Mouse (Mus musculus) cerebellum, postnatal 36 days (tissue): ENCODE results near the gene Pde1c.

Experiments
- DNase-seq, 2 experiments: peaks; one replicate each; pipeline ENCODE4 v3.0.0; 2021 to 2022; ENCODE audit warnings: mixed read lengths in 2 of 2

Gene Pde1c

DNA sequence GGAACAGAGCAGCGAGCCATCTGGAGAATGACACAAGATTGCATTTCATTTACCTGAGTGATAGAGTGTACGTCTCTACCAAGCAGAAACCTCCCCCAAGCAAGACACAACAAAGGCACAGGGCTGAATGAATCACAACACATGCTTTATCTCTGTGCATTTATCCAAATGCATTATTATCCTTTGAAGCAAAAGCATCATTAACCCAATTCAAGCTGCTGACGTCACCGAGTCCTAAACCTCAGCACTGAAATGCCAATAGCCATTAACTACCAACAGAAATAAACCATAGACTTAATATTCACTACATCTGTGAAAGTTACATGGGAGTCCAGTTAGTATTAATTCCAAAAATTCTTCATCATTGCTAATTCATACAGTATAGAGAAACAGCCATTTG is 127.4 kb downstream of the Pde1c start:
- DNase-seq: no peak

DNA sequence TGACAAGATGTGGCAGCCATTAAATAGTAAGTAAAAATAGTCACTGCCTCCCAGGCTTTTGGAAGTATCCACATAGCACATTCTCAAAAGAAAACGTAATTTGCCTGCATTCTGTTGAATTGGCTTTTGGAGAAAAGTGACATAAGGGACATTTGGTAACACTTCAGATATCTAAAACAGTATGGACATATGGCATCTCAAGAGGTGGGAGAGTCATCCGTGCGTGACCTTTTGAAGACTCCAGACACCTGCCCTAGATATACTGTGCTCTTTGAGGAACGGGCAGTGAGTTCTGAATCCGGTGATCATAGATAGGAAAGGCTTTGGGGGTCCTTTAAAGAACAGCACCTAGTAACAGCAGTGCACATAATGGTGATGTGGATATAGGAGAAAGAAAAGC is 143.1 kb downstream of the Pde1c start:
- peak; percentile 51 to 73 for DNase-seq

- no peak for DNase-seq
Measured at GRCm38 (mm10) chr6:56422866-56423265, 146.0 kb downstream of the Pde1c start.

GRCm38 (mm10) chr6:56416191-56416590 is 152.7 kb downstream of the Pde1c start:
- DNase-seq: no peak

DNA sequence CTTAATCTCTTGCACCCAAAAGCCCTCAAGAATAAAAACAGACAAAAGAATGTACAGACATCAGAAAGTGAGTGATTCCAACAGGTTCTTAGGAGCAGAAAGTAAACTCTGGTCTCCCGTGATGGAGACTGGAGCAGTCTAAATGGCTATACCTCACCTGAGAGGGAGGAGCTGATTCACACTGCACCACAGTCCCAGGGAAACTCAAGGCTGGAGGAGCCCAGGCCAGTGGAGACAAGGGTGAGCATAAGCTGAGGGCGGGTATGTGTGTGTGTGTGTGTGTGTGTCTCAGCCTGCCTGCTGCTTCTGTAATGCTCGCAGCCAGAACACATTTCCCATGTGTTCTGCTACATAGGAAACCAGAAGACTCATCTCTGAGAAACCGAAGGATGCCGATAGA is 179.7 kb downstream of the Pde1c start:
- no peak for DNase-seq

GRCm38 (mm10) chr6:56376359-56376758 is 192.5 kb downstream of the Pde1c start:
- DNase-seq: no peak

DNA sequence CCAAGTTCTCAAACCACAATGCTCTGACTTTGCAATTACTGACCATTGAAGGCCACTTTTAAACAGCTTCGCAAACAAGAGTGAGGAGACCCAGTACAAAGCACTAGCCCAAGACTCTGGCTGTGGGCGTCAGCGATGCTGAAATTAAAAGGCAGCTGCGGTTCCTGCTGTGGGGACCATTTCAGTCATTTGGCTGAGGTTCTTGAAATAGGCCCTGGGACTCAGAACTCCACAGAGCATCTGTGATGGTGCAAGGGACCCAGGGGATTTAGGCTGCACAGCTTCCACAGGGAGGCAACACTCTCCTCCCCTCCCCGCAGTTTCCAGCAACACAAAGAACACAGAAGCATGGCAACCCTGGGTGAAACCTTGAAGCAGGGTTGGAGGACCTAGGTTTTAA is 194.7 kb downstream of the Pde1c start:
- DNase-seq: no peak

DNA sequence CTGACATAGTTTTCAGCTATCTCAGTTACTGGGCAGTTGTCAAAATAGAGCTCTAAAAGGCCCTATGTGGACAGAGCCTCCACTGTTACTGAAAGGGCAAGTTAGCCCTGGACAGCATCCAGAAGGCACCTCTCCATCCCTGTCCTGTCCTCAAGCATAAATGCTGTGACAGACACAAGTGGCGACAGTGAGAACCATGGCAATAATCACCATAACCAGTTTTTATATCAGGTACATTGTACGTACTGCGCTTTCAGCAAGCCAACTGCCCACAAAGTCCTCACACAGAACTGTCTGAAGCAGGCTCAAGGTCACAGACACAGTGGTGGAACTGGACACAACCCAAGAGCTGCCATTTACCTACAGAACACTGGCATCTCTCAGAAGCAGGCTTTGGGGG is 195.2 kb downstream of the Pde1c start:
- peak; percentile 32 to 50 for DNase-seq

- DNase-seq: peak in 1 of 2 experiments; percentile 32
Measured at GRCm38 (mm10) chr6:56373046-56373751, 195.7 kb downstream of the Pde1c start.

DNA sequence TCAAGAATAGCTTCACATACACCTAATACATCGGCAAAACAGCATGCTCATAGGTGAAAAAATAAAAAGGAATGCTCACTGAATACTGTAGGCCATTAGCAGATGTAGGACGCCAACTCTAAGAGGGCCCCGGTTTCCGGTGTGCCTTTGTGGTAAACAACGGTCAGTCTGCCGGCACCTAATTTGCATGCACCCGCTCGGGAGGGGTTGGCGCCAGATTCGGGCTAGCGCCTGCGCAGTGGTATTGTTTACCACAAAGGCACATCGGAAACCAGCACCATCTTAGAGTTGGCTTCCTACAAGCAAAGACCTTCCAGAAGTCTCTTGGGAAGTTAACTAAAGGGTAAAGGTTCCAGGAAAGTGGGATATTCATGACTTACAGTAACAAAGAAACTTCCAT is 199.4 kb downstream of the Pde1c start:
- no peak for DNase-seq

DNA sequence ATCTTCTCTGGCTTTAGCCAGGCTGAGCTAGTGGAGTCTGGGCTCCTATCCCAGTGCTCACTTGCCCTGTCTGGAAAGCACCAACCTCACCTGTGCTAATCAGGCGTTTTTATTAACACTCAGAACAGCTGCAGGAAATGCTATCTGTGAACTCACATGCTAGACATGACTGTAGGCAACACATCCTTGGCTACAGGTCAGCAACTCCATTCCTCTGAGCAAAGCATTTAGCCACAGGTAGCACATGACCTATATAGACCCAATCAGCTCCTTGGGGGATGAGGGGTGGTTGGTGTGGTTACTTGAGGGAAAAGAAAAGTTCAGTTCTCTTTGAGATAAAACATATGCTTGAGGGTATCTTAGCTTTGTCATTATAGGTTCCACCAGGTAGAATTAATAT is 200.8 kb downstream of the Pde1c start:
- no peak for DNase-seq

- no peak for DNase-seq
Measured at GRCm38 (mm10) chr6:56367257-56367656, 201.6 kb downstream of the Pde1c start.

DNA sequence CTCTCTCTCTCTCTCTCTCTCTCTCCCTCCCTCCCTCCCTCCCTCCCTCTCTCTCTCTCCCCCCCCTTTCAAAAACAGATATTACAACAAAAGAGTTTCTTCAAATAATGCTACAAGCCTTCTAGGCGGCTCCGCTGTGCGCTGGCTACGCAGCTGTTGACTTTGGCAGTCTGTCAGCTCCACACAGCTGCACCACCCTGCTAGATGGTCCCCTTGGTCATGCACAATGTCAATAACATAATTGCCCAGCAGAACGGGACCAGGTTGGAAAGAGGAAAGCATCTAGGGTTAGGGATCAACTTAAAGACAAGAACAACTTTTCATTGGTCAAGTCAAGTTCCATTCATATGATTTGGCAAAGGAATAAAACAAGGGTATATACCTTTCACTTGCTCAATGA is 206.3 kb downstream of the Pde1c start:
- DNase-seq: no peak

- DNase-seq: peak; percentile 72 to 76
Measured at GRCm38 (mm10) chr6:56362128-56362545, 206.8 kb downstream of the Pde1c start.

DNA sequence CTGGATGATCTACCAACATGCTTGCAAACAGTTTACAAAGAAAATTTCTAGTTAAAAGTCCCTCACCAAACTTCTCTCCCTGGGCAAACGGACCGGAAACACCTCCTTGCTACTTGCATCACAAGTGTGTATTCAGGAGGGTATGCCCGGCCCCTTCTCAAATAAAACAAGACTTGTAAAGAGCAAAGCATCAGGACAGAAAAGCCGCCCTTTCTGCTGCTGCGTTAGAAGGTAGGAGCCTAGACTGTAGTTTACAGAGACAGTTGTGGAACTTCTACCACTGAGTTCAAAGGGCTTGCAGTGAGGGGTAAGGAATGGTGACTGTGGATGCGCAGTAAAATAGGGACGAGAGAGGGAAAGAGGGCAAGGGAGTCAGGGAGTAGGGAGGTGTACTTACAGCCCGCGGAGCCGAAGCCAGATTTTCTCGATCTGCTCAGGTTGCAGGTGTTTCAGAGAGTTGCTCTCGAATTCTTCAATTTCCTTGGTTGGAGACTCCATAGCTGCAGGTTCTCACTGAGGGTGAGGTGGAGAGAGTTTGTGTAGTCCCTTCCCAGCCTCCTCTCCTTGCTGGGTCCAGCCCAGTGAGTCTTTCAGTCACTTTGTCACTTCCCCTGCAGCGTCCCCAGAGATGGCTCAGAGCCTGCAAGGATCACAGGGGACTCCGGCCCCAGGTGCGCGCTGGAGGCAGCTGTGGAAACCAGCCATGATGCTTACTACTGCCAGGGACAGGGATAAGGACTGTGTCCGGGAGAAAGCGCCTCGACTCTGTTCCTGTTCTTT is 207.4 kb downstream of the Pde1c start:
- peak; percentile 49 to 58 for DNase-seq

DNA sequence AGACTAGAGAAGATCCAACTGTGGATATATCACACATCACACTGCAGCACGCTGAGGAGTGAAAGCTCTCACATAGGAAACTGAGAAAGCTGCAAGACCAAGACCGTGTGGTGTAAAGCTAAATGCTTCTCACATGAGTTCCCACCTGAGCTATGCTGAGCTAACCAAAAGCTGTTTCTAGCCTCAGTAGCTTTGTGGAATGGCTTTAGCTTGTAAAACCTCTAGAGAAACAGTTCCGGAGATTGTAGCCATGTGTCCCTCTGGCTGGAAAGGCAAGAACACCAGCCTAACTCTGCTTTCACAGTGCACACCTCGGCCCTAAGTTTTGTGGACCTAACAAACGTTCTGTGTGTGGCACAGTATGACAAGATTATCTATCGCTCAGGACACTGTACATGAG is 208.8 kb downstream of the Pde1c start:
- peak in 1 of 2 experiments; percentile 53 for DNase-seq

DNA sequence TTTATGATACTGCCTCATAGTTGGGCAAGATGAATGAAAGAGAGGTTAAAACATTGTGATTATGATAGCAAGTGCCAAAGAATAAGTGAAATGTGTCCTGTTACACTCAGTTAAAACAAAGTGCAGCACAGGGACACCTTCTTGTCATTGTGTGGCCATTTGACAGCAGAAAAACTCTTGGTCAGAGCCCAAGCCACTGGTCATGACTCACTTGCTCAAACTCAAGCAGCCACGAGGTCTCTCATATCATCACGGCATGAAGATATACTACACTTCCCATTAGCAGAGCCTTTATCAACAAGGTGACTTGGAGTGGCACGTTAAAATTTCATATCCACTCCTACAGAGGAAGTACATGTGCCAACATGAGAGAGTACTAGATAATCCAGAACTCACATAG is 209.8 kb downstream of the Pde1c start:
- DNase-seq: peak; percentile 41 to 60

DNA sequence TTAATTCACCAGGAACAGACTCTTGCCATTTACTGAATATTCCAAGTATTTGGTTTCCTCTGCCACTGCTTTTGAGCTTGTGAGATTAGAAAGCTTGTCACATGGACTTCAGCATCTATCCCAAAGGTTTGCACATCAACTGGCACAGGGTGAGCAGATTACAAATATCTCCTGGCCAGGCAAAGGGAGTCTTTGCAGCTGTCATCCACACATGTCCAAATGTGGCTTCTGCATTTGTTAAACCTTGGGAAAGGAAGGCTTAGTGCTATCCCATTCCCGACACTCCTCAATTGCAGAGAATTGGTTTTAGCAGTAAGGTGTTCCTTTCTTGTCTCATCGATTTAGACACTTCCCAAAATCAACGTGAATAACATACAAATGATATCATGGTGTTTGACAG is 221.7 kb downstream of the Pde1c start:
- DNase-seq: no peak

GRCm38 (mm10) chr6:56345082-56345481 is 223.8 kb downstream of the Pde1c start:
- DNase-seq: no peak

DNA sequence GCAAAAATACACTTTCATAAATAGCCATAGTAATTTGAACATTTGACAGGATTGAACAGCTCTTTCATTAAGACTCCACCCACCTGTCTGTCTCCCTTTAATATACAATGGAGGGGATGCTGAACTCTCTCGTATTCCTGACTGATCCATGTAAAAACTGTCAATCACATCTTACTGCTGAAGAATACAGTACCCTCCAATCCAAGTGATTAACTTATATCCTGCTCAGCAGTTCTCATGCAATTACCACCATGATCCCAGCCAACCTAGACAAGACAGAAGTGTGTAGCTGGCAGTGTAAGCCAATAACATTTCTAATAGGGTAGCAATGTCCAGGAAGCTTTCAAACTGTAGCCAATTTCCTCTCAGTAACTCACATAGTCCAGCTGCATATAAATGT is 226.9 kb downstream of the Pde1c start:
- DNase-seq: no peak

- DNase-seq: peak; percentile 83 to 87
Measured at GRCm38 (mm10) chr6:56335811-56336446, 233.0 kb downstream of the Pde1c start.

DNA sequence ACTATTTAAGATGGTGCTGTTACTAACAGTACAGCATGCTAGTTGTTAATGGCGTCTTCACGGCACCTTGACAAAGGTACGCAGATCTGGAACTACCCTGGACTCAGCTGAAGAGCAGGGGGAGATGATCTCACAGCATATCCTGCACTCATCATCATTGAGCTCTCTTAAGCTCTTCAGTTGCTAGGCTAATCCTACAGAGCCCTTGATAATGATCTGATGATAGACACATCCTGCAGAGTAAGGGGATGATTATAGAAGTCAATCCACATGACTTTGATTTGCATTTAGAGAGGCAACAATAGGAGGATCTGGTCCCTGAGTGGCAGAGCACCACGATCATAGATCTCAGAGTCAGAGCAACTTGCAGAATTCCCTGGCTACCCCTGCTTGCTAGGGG is 236.8 kb downstream of the Pde1c start:
- DNase-seq: no peak

DNA sequence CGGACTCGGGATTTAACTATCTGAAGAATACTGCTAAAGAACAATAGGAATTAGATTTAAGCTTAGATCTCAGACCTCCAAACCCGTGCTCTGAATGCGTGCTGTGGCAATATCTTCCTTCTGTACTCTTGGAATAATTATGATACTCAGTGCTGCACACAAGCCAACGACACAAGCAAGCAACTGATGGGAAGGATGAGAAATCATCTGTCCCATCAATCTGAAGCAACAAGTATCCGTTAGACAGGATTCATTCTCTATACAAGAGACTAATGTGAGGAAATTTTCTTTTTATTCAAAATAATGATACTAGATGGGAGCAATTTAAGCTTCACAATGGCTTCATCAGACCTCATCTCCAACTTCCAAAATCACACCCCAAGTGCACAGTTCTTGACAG is 237.5 kb downstream of the Pde1c start:
- no peak for DNase-seq

- DNase-seq: no peak
Measured at GRCm38 (mm10) chr6:56328103-56328502, 240.8 kb downstream of the Pde1c start.
